Mouse (Mus musculus) hindbrain, embryonic 13.5 days (tissue): Measurements from ENCODE around the gene Bcar1. TPM values are rescaled to one million over a fixed set of nuclear protein-coding genes. Genes with fewer than 3 reads are reported as not detected.

Source experiments
- ATAC-seq: fragments of 200-750 bp; cut with Nextera tagmentation; 2 replicates; pipeline ENCODE4 v1.8.0; 2017; ENCODE audit warnings: moderate TSS enrichment; ENCODE audit not compliant: low FRiP score
- H3K27ac ChIP-seq: fragments of 300-500 bp; sonication (generic); 2 replicates; pipeline ENCODE4 v1.5.1; 2015; ENCODE audit warnings: inconsistent platforms, mild to moderate bottlenecking, moderate library complexity
- H3K27me3 ChIP-seq: fragments of 300-500 bp; sonication (generic); 2 replicates; pipeline ENCODE4 v1.6.1; 2015; ENCODE audit warnings: mild to moderate bottlenecking, inconsistent platforms
- H3K36me3 ChIP-seq: fragments of 300-500 bp; sonication (generic); 2 replicates; pipeline ENCODE4 v1.6.1; 2015; ENCODE audit warnings: mild to moderate bottlenecking, inconsistent platforms
- H3K4me1 ChIP-seq: fragments of 300-500 bp; sonication (generic); replicated peaks from 2 replicates; pipeline ENCODE4 v1.6.1; 2015; ENCODE audit warnings: inconsistent platforms
- H3K4me2 ChIP-seq: fragments of 300-500 bp; sonication (generic); 2 replicates; pipeline ENCODE4 v1.6.1; 2015; ENCODE audit warnings: inconsistent platforms, mild to moderate bottlenecking, moderate library complexity
- H3K4me3 ChIP-seq: fragments of 300-500 bp; sonication (generic); 2 replicates; pipeline ENCODE4 v1.5.1; 2015; ENCODE audit warnings: mild to moderate bottlenecking, inconsistent platforms
- H3K9ac ChIP-seq: fragments of 300-500 bp; sonication (generic); 2 replicates; pipeline ENCODE4 v1.6.1; 2015; ENCODE audit warnings: mild to moderate bottlenecking, inconsistent platforms
- H3K9me3 ChIP-seq: fragments of 300-500 bp; sonication (generic); 2 replicates; pipeline ENCODE4 v1.6.1; 2016; ENCODE audit warnings: inconsistent platforms
- WGBS: fragments of 180-500 bp; shearing (Covaris S2); methylation state at CpG from one replicate; pipeline ENCODE4 v1.1.7; 2015; 5-methylcytosine and 5-hydroxymethylcytosine counted together
- polyA plus RNA-seq: library from polyadenylated mRNA; unstranded; fragments of >200 nt; fragmentation: Nextera tagmentation; extraction: Ambion mirVana; gene quantifications from 2 replicates; pipeline ENCODE4 v1.2.1, GENCODE M21; 2015

The Bcar1 gene
- polyA plus RNA-seq, 1 experiment from 2014 or later, result 55.4 TPM

GRCm38 (mm10) chr8:111779690-111780089 is 36.1 kb upstream of the Bcar1 start:
- Histone ChIP-seq H3K36me3 (peaks cover 4% of the 10 kb centered on the region; the same call in 1 of the 2 replicates), H3K4me1 (peaks cover 32% of the 10 kb centered on the region), H3K4me3 (no peak overlapping the region), H3K27me3 (no peaks in the 10 kb centered on the region), H3K4me2 (no peak overlapping the region), H3K9me3 (no peaks in the 10 kb centered on the region), H3K27ac (no peak overlapping the region), H3K9ac (no peak overlapping the region)
- 80% methylated on average over 7 of the region's 7 CpGs for WGBS
- ATAC-seq, result no peak

- no peaks in the 10 kb centered on the region for H3K27me3 ChIP-seq
- peak overlapping the region; percentile 64 for H3K27ac ChIP-seq
- 48% methylated on average over 7 of the region's 7 CpGs for WGBS
- no peak overlapping the region for H3K4me2 ChIP-seq
- 0 out of 2 replicates have a peak, but pooled peaks have one; percentile 36 for ATAC-seq
- peaks cover 10% of the 10 kb centered on the region for H3K36me3 ChIP-seq
- no peak overlapping the region for H3K4me3 ChIP-seq
- H3K4me1 ChIP-seq, result peaks cover 32% of the 10 kb centered on the region
- no peaks in the 10 kb centered on the region for H3K9me3 ChIP-seq
- no peak overlapping the region for H3K9ac ChIP-seq
Measured at GRCm38 (mm10) chr8:111778801-111779200, 35.2 kb upstream of the Bcar1 start.

GRCm38 (mm10) chr8:111776492-111776891 is 32.9 kb upstream of the Bcar1 start:
- no peak for ATAC-seq
- H3K4me2 ChIP-seq, result no peak overlapping the region
- H3K27ac ChIP-seq, result no peak overlapping the region
- 92% methylated on average over 4 of the region's 4 CpGs for WGBS
- peaks cover 21% of the 10 kb centered on the region for H3K4me1 ChIP-seq
- H3K9me3 ChIP-seq, result no peaks in the 10 kb centered on the region
- H3K4me3 ChIP-seq, result no peak overlapping the region
- no peak overlapping the region for H3K9ac ChIP-seq
- H3K36me3 ChIP-seq, result peaks cover 10% of the 10 kb centered on the region
- no peaks in the 10 kb centered on the region for H3K27me3 ChIP-seq

- Histone ChIP-seq H3K36me3 (peaks cover 10% of the 10 kb centered on the region), H3K27ac (no peak overlapping the region), H3K9me3 (no peaks in the 10 kb centered on the region), H3K4me1 (peaks cover 26% of the 10 kb centered on the region), H3K9ac (no peak overlapping the region), H3K27me3 (no peaks in the 10 kb centered on the region), H3K4me2 (no peak overlapping the region), H3K4me3 (no peak overlapping the region)
- 94% methylated on average over 6 of the region's 6 CpGs for WGBS
- no peak for ATAC-seq
Measured at GRCm38 (mm10) chr8:111775766-111776165, 32.2 kb upstream of the Bcar1 start.

GRCm38 (mm10) chr8:111773476-111773875 is 29.9 kb upstream of the Bcar1 start:
- Histone ChIP-seq H3K36me3 (peaks cover 13% of the 10 kb centered on the region), H3K27ac (0 out of 2 replicates have a peak overlapping the region, but pooled peaks have one; percentile 19), H3K4me1 (peaks cover 31% of the 10 kb centered on the region), H3K27me3 (no peaks in the 10 kb centered on the region), H3K4me2 (no peak overlapping the region), H3K9me3 (no peaks in the 10 kb centered on the region), H3K4me3 (no peak overlapping the region), H3K9ac (no peak overlapping the region)
- 97% methylated on average over 5 of the region's 5 CpGs for WGBS
- no peak for ATAC-seq

- no peak overlapping the region for H3K27ac ChIP-seq
- 92% methylated on average over 7 of the region's 7 CpGs for WGBS
- no peak overlapping the region for H3K4me3 ChIP-seq
- H3K9me3 ChIP-seq, result no peaks in the 10 kb centered on the region
- H3K4me1 ChIP-seq, result peaks cover 27% of the 10 kb centered on the region
- peaks cover 16% of the 10 kb centered on the region for H3K36me3 ChIP-seq
- no peak overlapping the region for H3K9ac ChIP-seq
- no peak overlapping the region for H3K4me2 ChIP-seq
- no peak for ATAC-seq
- no peaks in the 10 kb centered on the region for H3K27me3 ChIP-seq
Measured at GRCm38 (mm10) chr8:111773057-111773456, 29.4 kb upstream of the Bcar1 start.

- H3K27me3 ChIP-seq, result no peaks in the 10 kb centered on the region
- no peak overlapping the region for H3K9ac ChIP-seq
- 94% methylated on average over 9 of the region's 9 CpGs for WGBS
- H3K4me2 ChIP-seq, result no peak overlapping the region
- H3K36me3 ChIP-seq, result peaks cover 25% of the 10 kb centered on the region
- no peaks in the 10 kb centered on the region for H3K9me3 ChIP-seq
- no peak overlapping the region for H3K4me3 ChIP-seq
- no peak overlapping the region for H3K27ac ChIP-seq
- no peak for ATAC-seq
- peaks cover 25% of the 10 kb centered on the region for H3K4me1 ChIP-seq
Measured at GRCm38 (mm10) chr8:111772083-111772482, 28.5 kb upstream of the Bcar1 start.

- no peak overlapping the region for H3K9ac ChIP-seq
- H3K4me3 ChIP-seq, result no peak overlapping the region
- H3K27me3 ChIP-seq, result no peaks in the 10 kb centered on the region
- H3K4me1 ChIP-seq, result peaks cover 25% of the 10 kb centered on the region
- 97% methylated on average over 6 of the region's 6 CpGs for WGBS
- peak overlapping the region; percentile 36; the same call in 1 of the 2 replicates for H3K27ac ChIP-seq
- H3K9me3 ChIP-seq, result no peaks in the 10 kb centered on the region
- ATAC-seq, result no peak
- peaks cover 30% of the 10 kb centered on the region for H3K36me3 ChIP-seq
- H3K4me2 ChIP-seq, result no peak overlapping the region
Measured at GRCm38 (mm10) chr8:111771625-111772020, 28.0 kb upstream of the Bcar1 start.

GRCm38 (mm10) chr8:111770958-111771624 is 27.5 kb upstream of the Bcar1 start:
- Histone ChIP-seq H3K4me1 (peaks cover 25% of the 10 kb centered on the region), H3K9me3 (no peaks in the 10 kb centered on the region), H3K27ac (peak overlapping the region; percentile 36; the same call in 1 of the 2 replicates), H3K9ac (no peak overlapping the region), H3K36me3 (peaks cover 34% of the 10 kb centered on the region), H3K27me3 (no peaks in the 10 kb centered on the region), H3K4me3 (no peak overlapping the region), H3K4me2 (no peak overlapping the region)
- ATAC-seq, result no peak
- 72% methylated on average over 5 of the region's 5 CpGs for WGBS

- no peaks in the 10 kb centered on the region for H3K9me3 ChIP-seq
- peak overlapping the region; percentile 36; the same call in 1 of the 2 replicates for H3K9ac ChIP-seq
- ATAC-seq, result peak; percentile 73
- no peak overlapping the region for H3K4me3 ChIP-seq
- H3K4me2 ChIP-seq, result no peak overlapping the region
- peak overlapping the region; percentile 88 for H3K27ac ChIP-seq
- H3K36me3 ChIP-seq, result peaks cover 38% of the 10 kb centered on the region
- WGBS, result 36% methylated on average over 12 of the region's 12 CpGs
- H3K27me3 ChIP-seq, result no peaks in the 10 kb centered on the region
- H3K4me1 ChIP-seq, result peaks cover 25% of the 10 kb centered on the region
Measured at GRCm38 (mm10) chr8:111769764-111770428, 26.3 kb upstream of the Bcar1 start.

- Histone ChIP-seq H3K9ac (peak overlapping the region; percentile 36; the same call in 1 of the 2 replicates), H3K27me3 (no peaks in the 10 kb centered on the region), H3K4me2 (no peak overlapping the region), H3K4me1 (peaks cover 25% of the 10 kb centered on the region), H3K27ac (peak overlapping the region; percentile 88), H3K4me3 (no peak overlapping the region), H3K36me3 (peaks cover 33% of the 10 kb centered on the region), H3K9me3 (no peaks in the 10 kb centered on the region)
- ATAC-seq, result no peak
- WGBS, result 59% methylated on average over 15 of the region's 15 CpGs
Measured at GRCm38 (mm10) chr8:111769296-111769695, 25.7 kb upstream of the Bcar1 start.

GRCm38 (mm10) chr8:111768651-111769050 is 25.0 kb upstream of the Bcar1 start:
- no peak overlapping the region for H3K27ac ChIP-seq
- no peak overlapping the region for H3K4me2 ChIP-seq
- WGBS, result 88% methylated on average over 6 of the region's 6 CpGs

More at GRCm38 (mm10) chr8:111768651-111769050, 25.0 kb upstream of the Bcar1 start:
- Histone ChIP-seq H3K27me3 (no peaks in the 10 kb centered on the region), H3K9me3 (no peaks in the 10 kb centered on the region), H3K4me3 (no peak overlapping the region), H3K36me3 (peaks cover 32% of the 10 kb centered on the region), H3K4me1 (peaks cover 25% of the 10 kb centered on the region), H3K9ac (0 out of 2 replicates have a peak overlapping the region, but pooled peaks have one; percentile 10)
- no peak for ATAC-seq
